Mouse (Mus musculus): ENCODE measurements at regions not wholly inside any gene's neighbourhood (a gene's known extent, or its start where the extent isn't known, plus 50 kb on each side); places are given as distances from the start of the nearest gene placed in this dataset.

GRCm38 (mm10) chr2:7840612-7841011 is 331.2 kb upstream of the Celf2 start:
- H3K27me3 ChIP-seq (ENCODE audit: insufficient read depth, low read length) = no peaks in the 10 kb centered on the region
- TF ChIP-seq CTCF (IDR thresholded peaks at IDR 0.05; ENCODE audit: low read depth) = no peak
- 67% methylated on average over 1 of the region's 1 CpGs for WGBS
- no peaks in the 10 kb centered on the region for H3K9me3 ChIP-seq (ENCODE audit: low read depth, low read length)
- H3K36me3 ChIP-seq (ENCODE audit: insufficient read depth) = no peaks in the 10 kb centered on the region
- no peaks in the 10 kb centered on the region for H3K4me1 ChIP-seq (ENCODE audit: insufficient read depth)
- H3K9ac ChIP-seq = no peak overlapping the region
- ATAC-seq (ENCODE audit: insufficient read depth) (no peak), DNase-seq (no peak)
- no peak overlapping the region for H3K4me3 ChIP-seq (ENCODE audit: low read depth, low read length)
- H3K27ac ChIP-seq (ENCODE audit: low read depth) = no peak overlapping the region
- H3K4me2 ChIP-seq = no peak overlapping the region

DNA sequence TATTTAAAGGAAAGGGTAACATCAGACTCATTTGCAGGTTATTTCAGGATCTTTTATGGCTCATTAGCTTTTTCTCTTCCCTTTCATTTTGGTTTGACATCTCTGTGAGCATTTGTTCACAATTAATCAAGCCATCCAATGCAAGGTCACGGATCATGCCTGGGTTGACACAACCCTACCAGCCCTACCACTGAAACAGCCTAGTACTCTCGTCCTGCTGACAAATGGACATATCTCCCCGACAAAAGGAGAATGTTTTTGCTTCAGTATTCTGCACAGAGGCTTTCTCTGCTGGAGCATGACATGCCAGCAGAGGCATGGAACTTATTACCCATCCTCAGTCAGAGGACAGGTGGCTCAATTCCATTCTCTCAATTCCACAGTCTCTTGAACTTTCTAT is 328.5 kb upstream of the Celf2 start:
- no peaks in the 10 kb centered on the region for H3K27me3 ChIP-seq (ENCODE audit: insufficient read depth, low read length)
- H3K36me3 ChIP-seq (ENCODE audit: insufficient read depth) = no peaks in the 10 kb centered on the region
- no peak for TF ChIP-seq CTCF (IDR thresholded peaks at IDR 0.05; ENCODE audit: low read depth)
- WGBS = 75% methylated on average over 3 of the region's 3 CpGs
- no peak overlapping the region for H3K4me3 ChIP-seq (ENCODE audit: low read depth, low read length)
- DNase-seq (no peak), ATAC-seq (ENCODE audit: insufficient read depth) (no peak)
- no peak overlapping the region for H3K4me2 ChIP-seq
- H3K4me1 ChIP-seq (ENCODE audit: insufficient read depth) = no peaks in the 10 kb centered on the region
- H3K9me3 ChIP-seq (ENCODE audit: low read depth, low read length) = no peaks in the 10 kb centered on the region
- H3K27ac ChIP-seq (ENCODE audit: low read depth) = no peak overlapping the region
- no peak overlapping the region for H3K9ac ChIP-seq

DNA sequence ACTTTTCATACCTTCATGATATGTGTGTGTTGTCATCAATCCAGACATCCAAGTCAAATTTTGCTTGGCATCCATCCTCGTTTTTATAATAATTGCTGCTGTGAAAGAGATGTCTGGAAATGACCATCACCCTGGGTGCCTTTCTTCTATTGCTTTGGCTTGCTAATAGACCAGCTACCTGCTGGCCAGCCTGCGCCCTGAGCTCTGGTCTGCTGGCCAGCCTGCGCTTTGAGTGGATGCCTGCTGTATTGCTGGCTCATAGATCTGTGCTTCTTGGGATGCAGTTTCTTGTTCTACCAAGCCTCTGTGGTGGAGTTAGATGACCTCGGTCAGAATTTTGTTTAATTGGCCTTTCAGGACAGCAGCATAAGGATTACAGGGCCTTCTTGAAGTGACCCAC is 321.9 kb upstream of the Celf2 start:
- DNase-seq (no peak), ATAC-seq (ENCODE audit: insufficient read depth) (no peak)
- Histone ChIP-seq H3K4me2 (no peak overlapping the region), H3K9ac (no peak overlapping the region), H3K27me3 (ENCODE audit: insufficient read depth, low read length) (no peaks in the 10 kb centered on the region), H3K36me3 (ENCODE audit: insufficient read depth) (no peaks in the 10 kb centered on the region), H3K4me1 (ENCODE audit: insufficient read depth) (no peaks in the 10 kb centered on the region), H3K27ac (ENCODE audit: low read depth) (no peak overlapping the region), H3K4me3 (ENCODE audit: low read depth, low read length) (no peak overlapping the region), H3K9me3 (ENCODE audit: low read depth, low read length) (no peaks in the 10 kb centered on the region)
- no peak for TF ChIP-seq CTCF (IDR thresholded peaks at IDR 0.05; ENCODE audit: low read depth)
- WGBS = 76% methylated on average over 4 of the region's 4 CpGs

- Histone ChIP-seq H3K4me3 (ENCODE audit: low read depth, low read length) (no peak overlapping the region), H3K4me1 (ENCODE audit: insufficient read depth) (no peaks in the 10 kb centered on the region), H3K36me3 (ENCODE audit: insufficient read depth) (no peaks in the 10 kb centered on the region), H3K27me3 (ENCODE audit: insufficient read depth, low read length) (no peaks in the 10 kb centered on the region), H3K4me2 (no peak overlapping the region), H3K27ac (ENCODE audit: low read depth) (no peak overlapping the region), H3K9me3 (ENCODE audit: low read depth, low read length) (no peaks in the 10 kb centered on the region), H3K9ac (no peak overlapping the region)
- no peak for DNase-seq
- no peak for ATAC-seq (ENCODE audit: insufficient read depth)
- no peak for TF ChIP-seq CTCF (IDR thresholded peaks at IDR 0.05; ENCODE audit: low read depth)
- 69% methylated on average over 7 of the region's 7 CpGs for WGBS
Measured at GRCm38 (mm10) chr2:7826272-7826671, 316.9 kb upstream of the Celf2 start.

DNA sequence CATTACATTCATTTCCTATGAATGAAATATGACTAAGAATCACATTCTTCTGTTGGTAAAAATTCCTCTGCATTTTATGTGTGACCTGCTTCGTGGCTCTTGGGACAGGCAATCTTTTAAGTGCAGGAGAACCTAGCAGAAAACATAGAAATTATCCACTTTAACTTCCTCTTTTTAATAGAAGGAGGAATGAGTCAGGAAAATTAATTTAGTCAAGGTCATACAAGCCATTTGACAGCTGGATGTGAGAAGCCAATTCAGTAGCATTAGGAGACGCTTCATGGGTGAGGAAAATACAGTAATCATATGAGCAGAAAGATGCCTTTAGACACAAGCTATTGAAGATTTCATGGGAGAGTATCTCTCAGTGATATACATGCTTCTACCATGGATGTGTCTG is 287.1 kb upstream of the Celf2 start:
- DNase-seq = no peak

DNA sequence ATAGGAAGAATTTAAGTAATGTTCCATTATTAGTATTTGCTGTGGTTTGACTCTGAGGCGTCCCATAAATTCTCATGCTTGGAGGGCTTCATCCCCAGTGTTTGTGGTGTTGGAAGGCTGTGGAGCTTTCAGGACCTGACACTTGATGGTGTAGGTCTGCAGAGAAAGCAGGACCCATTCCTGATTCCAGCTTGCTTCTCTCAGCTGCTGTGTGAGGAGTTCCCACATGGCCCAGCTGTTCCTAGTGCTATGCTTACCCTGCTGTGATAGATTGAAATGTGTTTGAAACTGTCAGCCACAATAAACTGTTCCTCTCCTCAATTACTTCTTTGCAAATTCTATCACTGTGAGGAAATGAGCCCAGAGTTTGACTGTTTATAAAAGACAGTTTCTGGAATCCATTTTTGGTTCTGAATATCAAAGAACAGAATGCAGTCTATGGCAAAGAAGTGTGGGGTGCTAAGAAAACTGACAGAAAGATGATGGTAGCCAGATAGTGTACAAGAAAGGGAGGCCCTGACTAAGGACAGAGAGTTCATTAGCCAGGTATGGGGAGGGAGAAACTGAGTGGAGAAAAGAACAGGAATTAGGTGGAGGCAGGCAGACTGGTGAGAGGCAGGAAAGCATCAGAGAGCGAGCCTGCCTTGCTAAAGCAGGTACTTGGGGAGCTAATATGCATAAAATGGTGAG is 283.2 kb upstream of the Celf2 start:
- H3K4me3 ChIP-seq (ENCODE audit: low read depth, low read length) = no peak overlapping the region
- H3K9ac ChIP-seq = no peak overlapping the region
- no peaks in the 10 kb centered on the region for H3K36me3 ChIP-seq (ENCODE audit: insufficient read depth)
- no peak overlapping the region for H3K27ac ChIP-seq (ENCODE audit: low read depth)
- no peak for TF ChIP-seq CTCF (IDR thresholded peaks at IDR 0.05; ENCODE audit: low read depth)
- H3K4me2 ChIP-seq = no peak overlapping the region
- WGBS = 54% methylated on average over 2 of the region's 2 CpGs
- H3K4me1 ChIP-seq (ENCODE audit: insufficient read depth) = no peaks in the 10 kb centered on the region
- no peaks in the 10 kb centered on the region for H3K9me3 ChIP-seq (ENCODE audit: low read depth, low read length)
- ATAC-seq (ENCODE audit: insufficient read depth) (peak; percentile 95), DNase-seq (peak; percentile 72)
- no peaks in the 10 kb centered on the region for H3K27me3 ChIP-seq (ENCODE audit: insufficient read depth, low read length)

More for the DNA sequence above, 287.1 kb upstream of the Celf2 start:
- ATAC-seq (ENCODE audit: insufficient read depth) = no peak
- WGBS = 54% methylated on average over 2 of the region's 2 CpGs
- H3K9me3 ChIP-seq (ENCODE audit: low read depth, low read length) = no peaks in the 10 kb centered on the region
- no peaks in the 10 kb centered on the region for H3K36me3 ChIP-seq (ENCODE audit: insufficient read depth)
- H3K27me3 ChIP-seq (ENCODE audit: insufficient read depth, low read length) = no peaks in the 10 kb centered on the region
- no peak overlapping the region for H3K4me3 ChIP-seq (ENCODE audit: low read depth, low read length)
- no peaks in the 10 kb centered on the region for H3K4me1 ChIP-seq (ENCODE audit: insufficient read depth)
- H3K27ac ChIP-seq (ENCODE audit: low read depth) = no peak overlapping the region
- H3K4me2 ChIP-seq = no peak overlapping the region
- no peak overlapping the region for H3K9ac ChIP-seq
- TF ChIP-seq CTCF (IDR thresholded peaks at IDR 0.05; ENCODE audit: low read depth) = no peak

GRCm38 (mm10) chr2:7778610-7779009 is 269.2 kb upstream of the Celf2 start:
- Histone ChIP-seq H3K27me3 (ENCODE audit: insufficient read depth, low read length) (no peaks in the 10 kb centered on the region), H3K36me3 (ENCODE audit: insufficient read depth) (no peaks in the 10 kb centered on the region), H3K4me3 (ENCODE audit: low read depth, low read length) (no peak overlapping the region), H3K9ac (no peak overlapping the region), H3K4me2 (no peak overlapping the region), H3K9me3 (ENCODE audit: low read depth, low read length) (no peaks in the 10 kb centered on the region), H3K27ac (ENCODE audit: low read depth) (no peak overlapping the region), H3K4me1 (ENCODE audit: insufficient read depth) (no peaks in the 10 kb centered on the region)
- no peak for TF ChIP-seq CTCF (IDR thresholded peaks at IDR 0.05; ENCODE audit: low read depth)
- 61% methylated on average over 2 of the region's 2 CpGs for WGBS
- ATAC-seq (ENCODE audit: insufficient read depth) (no peak), DNase-seq (no peak)
